Mouse (Mus musculus) liver, embryonic 16.5 days (tissue): ENCODE results near the gene Il31ra. TPM values are rescaled to one million over a fixed set of nuclear protein-coding genes. Genes with fewer than 3 reads are reported as not detected.

Experiments
- ATAC-seq: fragments of 200-750 bp; cut with Nextera tagmentation; 2 replicates; pipeline ENCODE4 v1.8.0; 2017; ENCODE audit warnings: low read depth, mild to moderate bottlenecking, moderate number of reproducible peaks, moderate library complexity
- H3K27ac ChIP-seq: fragments of 300-500 bp; sonication (generic); 2 replicates; pipeline ENCODE4 v1.5.1; 2014; ENCODE audit warnings: mild to moderate bottlenecking, low read length
- H3K27me3 ChIP-seq: fragments of 300-500 bp; sonication (generic); 2 replicates; pipeline ENCODE4 v1.6.1; 2014; ENCODE audit warnings: low read depth, low read length, mixed read lengths; ENCODE audit not compliant: control insufficient read depth, insufficient read depth
- H3K36me3 ChIP-seq: fragments of 300-500 bp; sonication (generic); 2 replicates; pipeline ENCODE4 v1.6.1; 2014; ENCODE audit warnings: mild to moderate bottlenecking; ENCODE audit not compliant: control insufficient read depth, insufficient read depth
- H3K4me1 ChIP-seq: fragments of 300-500 bp; sonication (generic); 2 replicates; pipeline ENCODE4 v1.6.1; 2014; ENCODE audit warnings: low read depth, low read length, mixed read lengths; ENCODE audit not compliant: control insufficient read depth
- H3K4me2 ChIP-seq: fragments of 300-500 bp; sonication (generic); 2 replicates; pipeline ENCODE4 v1.6.1; 2014; ENCODE audit warnings: low read depth, low read length, mixed read lengths
- H3K4me3 ChIP-seq: fragments of 300-500 bp; sonication (generic); 2 replicates; pipeline ENCODE4 v1.5.1; 2014; ENCODE audit warnings: low read depth, mild to moderate bottlenecking, low read length
- H3K9ac ChIP-seq: fragments of 300-500 bp; sonication (generic); 2 replicates; pipeline ENCODE4 v1.6.1; 2014; ENCODE audit warnings: low read depth, low read length
- H3K9me3 ChIP-seq: fragments of 300-500 bp; sonication (generic); replicated peaks from 2 replicates; pipeline ENCODE4 v1.6.1; 2016; ENCODE audit warnings: low read length; ENCODE audit not compliant: control insufficient read depth
- WGBS: fragments of 180-500 bp; shearing (Covaris S2); extraction: QIAGEN DNeasy Blood & Tissue Kit; methylation state at CpG from one replicate; pipeline ENCODE4 v1.1.7; 2014; ENCODE audit not compliant: insufficient replicate concordance; 5-methylcytosine and 5-hydroxymethylcytosine counted together
- polyA plus RNA-seq: library from polyadenylated mRNA; unstranded; fragments of >200 nt; fragmentation: Nextera tagmentation; extraction: Ambion mirVana; gene quantifications from 2 replicates; pipeline ENCODE4 v1.2.1, GENCODE M21; 2015

Il31ra gene
- polyA plus RNA-seq, 1 experiment from 2014 or later = 0.04 TPM

DNA sequence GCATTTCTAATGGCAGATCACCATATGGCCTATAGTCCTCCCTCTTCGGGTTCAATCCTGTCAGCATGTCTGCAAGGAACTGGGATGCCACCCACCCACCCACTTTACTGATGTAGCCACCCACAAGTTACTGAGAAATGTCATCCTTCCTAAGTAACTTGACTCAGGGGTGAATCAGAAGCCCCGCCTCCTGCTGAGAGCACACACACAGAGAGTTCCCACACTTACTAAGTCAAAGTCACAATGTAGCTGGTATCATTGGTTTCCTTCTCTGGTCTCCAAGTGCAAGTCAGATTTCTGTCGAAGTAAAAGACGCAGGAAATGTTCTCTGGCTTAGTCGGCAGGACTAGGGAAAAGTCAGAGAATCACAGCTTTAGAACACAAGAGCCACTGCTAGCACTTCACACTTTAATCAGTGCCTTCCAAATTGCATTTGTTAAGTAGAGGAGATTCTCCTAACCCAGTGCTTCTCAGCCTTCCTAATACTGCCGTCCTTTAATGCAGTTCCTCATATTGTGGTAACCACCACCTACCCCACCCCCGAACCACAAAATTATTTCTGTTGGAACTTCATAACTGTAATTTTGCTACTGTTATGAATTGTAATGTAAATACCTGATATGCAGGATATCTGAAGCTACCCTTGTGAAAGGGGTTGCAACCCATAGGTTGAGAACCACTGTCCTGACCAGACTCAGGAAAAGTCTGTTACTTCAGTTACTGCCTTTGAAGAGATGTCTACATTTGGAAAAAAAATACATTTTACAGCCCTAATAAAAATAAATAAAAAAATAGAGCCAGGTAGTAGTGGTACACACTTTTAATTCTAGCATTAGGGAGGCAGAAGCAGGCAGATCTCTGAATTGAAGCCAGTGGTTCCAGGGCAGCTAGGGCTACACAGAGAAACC, 42.3 kb downstream of the Il31ra start:
- Histone ChIP-seq H3K36me3 (no peaks in the 10 kb centered on the region), H3K4me2 (no peak overlapping the region), H3K27ac (no peak overlapping the region), H3K9me3 (no peaks in the 10 kb centered on the region), H3K4me1 (no peaks in the 10 kb centered on the region), H3K9ac (no peak overlapping the region), H3K27me3 (no peaks in the 10 kb centered on the region), H3K4me3 (no peak overlapping the region)
- WGBS = 38% methylated on average over 7 of the region's 7 CpGs
- ATAC-seq = no peak

- H3K4me3 ChIP-seq = no peak overlapping the region
- no peak overlapping the region for H3K27ac ChIP-seq
- no peak overlapping the region for H3K9ac ChIP-seq
- H3K4me2 ChIP-seq = peak overlapping the region; percentile 11; the same call in 1 of the 2 replicates
- WGBS = 45% methylated on average over 10 of the region's 10 CpGs
- no peaks in the 10 kb centered on the region for H3K36me3 ChIP-seq
- peak; percentile 77 for ATAC-seq
- H3K27me3 ChIP-seq = no peaks in the 10 kb centered on the region
- peaks cover 12% of the 10 kb centered on the region for H3K4me1 ChIP-seq
- no peaks in the 10 kb centered on the region for H3K9me3 ChIP-seq
These were observed 52.8 kb downstream of the Il31ra start for GRCm38 (mm10) chr13:112541223-112541975.

DNA sequence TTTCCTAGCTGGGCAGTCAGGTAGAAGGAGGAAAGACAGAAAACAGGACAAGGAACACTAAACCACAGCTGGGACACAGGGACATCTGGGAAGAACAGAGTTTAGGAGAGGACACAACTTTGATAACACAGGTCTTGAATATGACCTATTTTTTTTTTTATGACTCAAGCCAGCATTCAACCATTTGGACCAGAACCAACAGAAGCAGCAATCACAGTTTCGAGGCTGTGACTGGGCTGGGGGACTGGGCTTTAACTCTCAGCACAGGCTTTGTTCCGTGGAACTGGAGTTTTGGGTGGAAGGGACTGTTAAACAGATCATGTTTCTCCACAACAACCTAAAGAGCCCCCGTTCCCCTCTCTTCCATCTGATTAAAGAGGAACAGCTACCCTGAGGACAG, 53.5 kb downstream of the Il31ra start:
- Histone ChIP-seq H3K4me3 (no peak overlapping the region), H3K4me1 (peaks cover 12% of the 10 kb centered on the region), H3K36me3 (no peaks in the 10 kb centered on the region), H3K27ac (no peak overlapping the region), H3K9me3 (no peaks in the 10 kb centered on the region), H3K4me2 (0 out of 2 replicates have a peak overlapping the region, but pooled peaks have one; percentile 11), H3K9ac (no peak overlapping the region), H3K27me3 (no peaks in the 10 kb centered on the region)
- ATAC-seq = no peak
- 48% methylated on average over 3 of the region's 3 CpGs for WGBS

GRCm38 (mm10) chr13:112537065-112537464, 57.1 kb downstream of the Il31ra start:
- Histone ChIP-seq H3K4me2 (no peak overlapping the region), H3K4me3 (no peak overlapping the region), H3K4me1 (peaks cover 12% of the 10 kb centered on the region), H3K27me3 (no peaks in the 10 kb centered on the region), H3K36me3 (no peaks in the 10 kb centered on the region), H3K27ac (no peak overlapping the region), H3K9ac (no peak overlapping the region), H3K9me3 (no peaks in the 10 kb centered on the region)
- no peak for ATAC-seq
- 49% methylated on average over 7 of the region's 7 CpGs for WGBS

- Histone ChIP-seq H3K4me3 (no peak overlapping the region), H3K9me3 (no peaks in the 10 kb centered on the region), H3K4me2 (no peak overlapping the region), H3K9ac (no peak overlapping the region), H3K27me3 (no peaks in the 10 kb centered on the region), H3K4me1 (peaks cover 10% of the 10 kb centered on the region), H3K36me3 (no peaks in the 10 kb centered on the region), H3K27ac (no peak overlapping the region)
- WGBS = 47% methylated on average over 4 of the region's 4 CpGs
- ATAC-seq = no peak
These were observed 57.5 kb downstream of the Il31ra start for GRCm38 (mm10) chr13:112536611-112537010.

DNA sequence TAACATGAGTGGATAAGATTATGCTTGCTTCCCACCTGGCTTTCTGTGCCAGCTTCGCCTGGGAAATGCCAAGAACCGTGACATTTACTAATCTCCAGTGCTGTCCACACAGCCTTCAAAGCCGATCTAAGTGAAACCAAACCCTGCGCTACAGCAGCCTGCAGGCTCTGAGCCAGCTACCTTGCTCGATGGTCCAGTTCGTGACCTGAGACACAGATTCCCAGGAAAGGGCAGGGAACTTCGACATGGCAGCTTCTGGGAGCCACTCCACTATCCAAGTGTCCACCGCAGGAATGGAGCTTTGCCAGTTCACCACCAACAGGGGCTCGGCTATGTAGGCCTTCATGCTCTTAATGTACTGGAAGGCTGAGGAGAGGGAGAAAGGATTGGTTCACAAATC, 60.6 kb downstream of the Il31ra start:
- Histone ChIP-seq H3K27ac (no peak overlapping the region), H3K4me2 (no peak overlapping the region), H3K4me1 (no peaks in the 10 kb centered on the region; the same call in 1 of the 2 replicates), H3K4me3 (no peak overlapping the region), H3K9ac (no peak overlapping the region), H3K9me3 (no peaks in the 10 kb centered on the region), H3K36me3 (no peaks in the 10 kb centered on the region), H3K27me3 (no peaks in the 10 kb centered on the region)
- ATAC-seq = no peak
- WGBS = 66% methylated on average over 9 of the region's 9 CpGs

- Histone ChIP-seq H3K4me1 (no peaks in the 10 kb centered on the region; the same call in 1 of the 2 replicates), H3K4me2 (no peak overlapping the region), H3K27me3 (no peaks in the 10 kb centered on the region), H3K9me3 (no peaks in the 10 kb centered on the region), H3K4me3 (no peak overlapping the region), H3K36me3 (no peaks in the 10 kb centered on the region), H3K27ac (no peak overlapping the region), H3K9ac (no peak overlapping the region)
- 66% methylated on average over 6 of the region's 6 CpGs for WGBS
- no peak for ATAC-seq
These were observed 61.9 kb downstream of the Il31ra start for GRCm38 (mm10) chr13:112532235-112532634.

DNA sequence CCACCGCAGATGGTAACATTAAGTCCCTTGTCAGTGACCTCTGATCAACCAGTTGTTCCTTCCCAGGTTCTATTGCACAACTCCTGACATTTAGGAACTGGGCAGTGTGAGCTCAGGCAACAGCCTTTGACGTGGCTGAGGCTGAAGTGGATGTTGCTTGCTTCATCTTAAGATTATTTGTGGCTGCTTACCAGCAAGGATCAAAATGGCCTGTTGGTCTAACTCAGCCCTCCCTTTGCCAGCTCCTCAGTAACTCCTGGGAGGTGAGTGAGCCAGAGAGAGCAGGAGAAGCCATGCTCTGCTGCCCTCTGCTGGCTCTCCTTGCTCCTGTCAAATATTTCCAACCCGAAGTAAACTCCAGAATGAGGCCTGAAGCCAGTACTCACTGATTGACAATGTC, 64.3 kb downstream of the Il31ra start:
- Histone ChIP-seq H3K4me1 (no peaks in the 10 kb centered on the region; the same call in 1 of the 2 replicates), H3K36me3 (no peaks in the 10 kb centered on the region), H3K4me3 (no peak overlapping the region), H3K4me2 (no peak overlapping the region), H3K9me3 (no peaks in the 10 kb centered on the region), H3K27me3 (no peaks in the 10 kb centered on the region), H3K27ac (no peak overlapping the region), H3K9ac (no peak overlapping the region)
- ATAC-seq = peak; percentile 7; the same call in 1 of the 2 replicates
- 18% methylated on average over 3 of the region's 3 CpGs for WGBS

DNA sequence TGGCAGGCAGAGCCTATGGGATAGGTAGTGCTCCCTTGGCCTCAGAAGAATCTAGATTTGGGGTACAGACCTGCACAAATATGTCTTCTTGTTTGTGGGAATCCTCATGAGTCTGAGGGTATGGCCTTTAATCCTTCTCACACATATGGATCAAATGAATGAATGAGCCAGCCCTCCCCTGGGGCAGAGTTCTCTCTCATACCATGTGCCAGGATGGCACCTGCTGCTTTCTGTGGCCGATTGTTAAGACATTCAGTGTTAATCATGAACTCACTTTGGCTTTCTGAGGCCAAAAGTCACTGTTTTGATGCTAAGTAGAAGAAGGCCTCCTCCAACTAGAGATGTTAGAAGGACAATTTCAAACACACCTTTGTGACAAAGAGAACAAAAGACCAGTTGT, 67.0 kb downstream of the Il31ra start:
- Histone ChIP-seq H3K9ac (no peak overlapping the region), H3K9me3 (no peaks in the 10 kb centered on the region), H3K27me3 (no peaks in the 10 kb centered on the region), H3K4me3 (no peak overlapping the region), H3K4me1 (no peaks in the 10 kb centered on the region; the same call in 1 of the 2 replicates), H3K4me2 (no peak overlapping the region), H3K27ac (no peak overlapping the region), H3K36me3 (no peaks in the 10 kb centered on the region)
- WGBS = 53% methylated on average over 1 of the region's 1 CpGs
- no peak for ATAC-seq
